Mouse (Mus musculus) spleen, adult 18-20 months (tissue): ENCODE results near the gene Lkaaear1.

Source experiments
- DNase-seq, 2 experiments: peaks; one replicate each; pipeline ENCODE4 v3.0.0; 2022; ENCODE audit warnings: mixed read lengths in 2 of 2

The Lkaaear1 gene

GRCm38 (mm10) chr2:181698241-181698640, at the start of gene Lkaaear1:
TSS of gene Lkaaear1 (minus strand) at chr2:181698442.
- peak in 1 of 2 experiments; percentile 46 for DNase-seq

GRCm38 (mm10) chr2:181730051-181730450, 31.8 kb upstream of the Lkaaear1 start:
- DNase-seq, result no peak

- DNase-seq, result no peak
Observed at GRCm38 (mm10) chr2:181727659-181728262, 29.5 kb upstream of the Lkaaear1 start.

GRCm38 (mm10) chr2:181722213-181722612, 24.0 kb upstream of the Lkaaear1 start:
- DNase-seq, result peak in 1 of 2 experiments; percentile 15

- DNase-seq, result no peak
Observed at GRCm38 (mm10) chr2:181721200-181721599, 23.0 kb upstream of the Lkaaear1 start.

GRCm38 (mm10) chr2:181720061-181720460, 21.8 kb upstream of the Lkaaear1 start:
- no peak for DNase-seq

GRCm38 (mm10) chr2:181716991-181717390, 18.7 kb upstream of the Lkaaear1 start:
- no peak for DNase-seq

GRCm38 (mm10) chr2:181715382-181715781, 17.1 kb upstream of the Lkaaear1 start:
- DNase-seq, result no peak

- no peak for DNase-seq
Observed at GRCm38 (mm10) chr2:181714903-181715326, 16.7 kb upstream of the Lkaaear1 start, which contains the start of gene Oprl1. TSS of gene Oprl1 (plus strand) at chr2:181715016.

- no peak for DNase-seq
Observed at GRCm38 (mm10) chr2:181713749-181714148, 15.5 kb upstream of the Lkaaear1 start.

GRCm38 (mm10) chr2:181706668-181707067, 8.4 kb upstream of the Lkaaear1 start:
- DNase-seq, result no peak

GRCm38 (mm10) chr2:181696801-181697420, 1.3 kb downstream of the Lkaaear1 start:
- no peak for DNase-seq

GRCm38 (mm10) chr2:181695776-181696175, 2.5 kb downstream of the Lkaaear1 start:
- DNase-seq, result no peak

GRCm38 (mm10) chr2:181694581-181694980, 3.7 kb downstream of the Lkaaear1 start:
- no peak for DNase-seq

- peak; percentile 87 to 92 for DNase-seq
Observed at GRCm38 (mm10) chr2:181693339-181694280, 4.6 kb downstream of the Lkaaear1 start, which contains the start of gene Rgs19. TSS of gene Rgs19 (minus strand) at chr2:181693977.

- no peak for DNase-seq
Observed at GRCm38 (mm10) chr2:181692304-181692703, 5.9 kb downstream of the Lkaaear1 start.

- DNase-seq, result peak in 1 of 2 experiments; percentile 47
Observed at GRCm38 (mm10) chr2:181691571-181691970, 6.7 kb downstream of the Lkaaear1 start.

GRCm38 (mm10) chr2:181691083-181691482, 7.2 kb downstream of the Lkaaear1 start:
- DNase-seq, result no peak

GRCm38 (mm10) chr2:181689466-181690160, 8.6 kb downstream of the Lkaaear1 start:
- DNase-seq, result no peak

GRCm38 (mm10) chr2:181687586-181687985, 10.7 kb downstream of the Lkaaear1 start:
- DNase-seq, result no peak

- no peak for DNase-seq
Observed at GRCm38 (mm10) chr2:181685686-181686085, 12.6 kb downstream of the Lkaaear1 start.

GRCm38 (mm10) chr2:181684713-181685112, 13.5 kb downstream of the Lkaaear1 start:
- DNase-seq, result no peak

- DNase-seq, result no peak
Observed at GRCm38 (mm10) chr2:181683381-181683780, 14.9 kb downstream of the Lkaaear1 start.
